Mouse (Mus musculus): ENCODE results near the gene Itgb7. TPM values are rescaled to one million over a fixed set of nuclear protein-coding genes. Genes with fewer than 3 reads are reported as not detected.
"Not testable (repeated sequence)": the region's sequence is repeated elsewhere in the genome, so short reads cannot be mapped to it uniquely, and the experiment has no call there.

Itgb7 gene
- total and polyA plus RNA-seq, 2 experiments, result 1.8 to 2.2 TPM

DNA sequence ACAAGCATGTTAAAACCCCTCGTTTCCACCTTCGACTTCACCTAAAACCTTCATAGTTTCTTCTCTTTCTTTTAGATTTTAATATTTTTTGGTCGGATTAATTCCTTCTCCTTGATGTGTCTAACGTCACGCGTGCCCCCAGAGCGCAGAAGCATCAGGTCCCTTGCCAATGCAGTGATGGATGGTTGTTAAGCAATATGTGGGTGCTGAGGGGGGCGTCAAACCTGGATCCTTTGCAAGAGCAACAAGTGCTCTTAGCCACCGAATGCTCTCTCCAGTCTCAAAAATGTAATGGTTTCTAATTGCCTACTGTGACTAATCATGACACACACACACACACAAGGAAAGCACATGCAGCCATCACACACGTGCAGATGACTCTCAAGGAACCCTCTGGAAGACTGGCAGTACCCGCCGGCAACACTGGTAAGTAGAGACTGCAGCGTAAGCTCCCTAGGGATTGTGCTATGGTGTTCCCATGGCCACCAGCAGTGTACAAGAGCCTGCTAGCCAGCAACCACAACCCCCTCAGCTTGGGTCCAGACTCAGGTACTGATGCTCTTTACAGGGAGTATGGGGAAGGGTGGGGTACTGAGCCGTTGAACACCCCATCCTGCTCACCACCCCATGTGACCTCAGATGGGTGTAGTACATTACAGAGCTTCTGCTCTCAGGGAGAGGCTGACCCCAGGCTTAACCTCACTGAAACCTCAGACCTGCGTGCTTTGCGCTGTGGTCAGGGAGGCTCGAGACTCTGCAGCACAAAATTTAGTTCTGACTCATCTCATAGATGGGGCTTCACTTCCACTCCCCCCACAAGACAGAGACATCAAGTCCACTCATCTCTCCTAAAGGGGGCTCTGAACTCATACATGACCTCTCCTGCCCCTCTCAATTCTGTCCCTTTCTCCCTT is 1.1 kb downstream of the Itgb7 start:
- no peak for DNase-seq (ENCODE audit: extremely low read depth, low read depth, low spot score)
- H3K27ac ChIP-seq (replicated peaks; ENCODE audit: insufficient read depth, low read depth, low read length), result no peak overlapping the region
- TF ChIP-seq POLR2A (IDR thresholded peaks at IDR 0.05; ENCODE audit: extremely low read depth, insufficient read depth, low read length), result no peak
- no peak for TF ChIP-seq CTCF (IDR thresholded peaks at IDR 0.05; ENCODE audit: low read depth, low read length)

DNA sequence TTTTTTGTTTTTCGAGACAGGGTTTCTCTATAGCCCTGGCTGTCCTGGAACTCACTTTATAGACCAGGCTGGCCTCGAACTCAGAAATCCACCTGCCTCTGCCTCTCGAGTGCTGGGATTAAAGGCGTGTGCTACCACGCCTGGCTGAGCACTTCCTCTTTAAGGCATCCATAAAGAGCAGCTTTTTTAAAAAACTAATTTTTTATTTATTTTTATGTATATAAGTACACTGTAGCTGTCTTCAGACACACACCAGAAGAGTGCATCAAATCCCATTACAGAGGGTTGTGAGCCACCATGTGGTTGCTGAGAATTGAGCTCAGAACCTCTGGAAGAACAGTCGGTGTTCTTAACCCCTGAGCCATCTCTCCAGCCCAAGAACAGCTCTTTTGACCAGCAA is 6.1 kb downstream of the Itgb7 start:
- not testable (repeated sequence) for H3K27ac ChIP-seq (replicated peaks; ENCODE audit: insufficient read depth, low read depth, low read length); H3K36me3 ChIP-seq (ENCODE audit: control insufficient read depth, insufficient read depth, low read length); H3K4me1 ChIP-seq (ENCODE audit: control insufficient read depth, insufficient read depth, low read length); H3K4me3 ChIP-seq (ENCODE audit: insufficient read depth, low read depth, low read length); H3K9ac ChIP-seq (ENCODE audit: low read depth, low read length); H3K79me2 ChIP-seq (ENCODE audit: control insufficient read depth, insufficient read depth, low read length); H3K27me3 ChIP-seq (ENCODE audit: control insufficient read depth, insufficient read depth, low read length); DNase-seq (ENCODE audit: extremely low read depth, low read depth, low spot score)
- 78% methylated on average over 6 of the region's 6 CpGs for WGBS

More for the DNA sequence above, 1.1 kb downstream of the Itgb7 start:
- Histone ChIP-seq H3K9ac (ENCODE audit: low read depth, low read length) (no peak overlapping the region), H3K79me2 (ENCODE audit: control insufficient read depth, insufficient read depth, low read length) (no peaks in the 10 kb centered on the region), H3K4me3 (ENCODE audit: insufficient read depth, low read depth, low read length) (no peak overlapping the region), H3K27me3 (ENCODE audit: control insufficient read depth, insufficient read depth, low read length) (no peaks in the 10 kb centered on the region), H3K4me1 (ENCODE audit: control insufficient read depth, insufficient read depth, low read length) (no peaks in the 10 kb centered on the region), H3K36me3 (ENCODE audit: control insufficient read depth, insufficient read depth, low read length) (no peaks in the 10 kb centered on the region)
- WGBS, result 84% methylated on average over 17 of the region's 17 CpGs

DNA sequence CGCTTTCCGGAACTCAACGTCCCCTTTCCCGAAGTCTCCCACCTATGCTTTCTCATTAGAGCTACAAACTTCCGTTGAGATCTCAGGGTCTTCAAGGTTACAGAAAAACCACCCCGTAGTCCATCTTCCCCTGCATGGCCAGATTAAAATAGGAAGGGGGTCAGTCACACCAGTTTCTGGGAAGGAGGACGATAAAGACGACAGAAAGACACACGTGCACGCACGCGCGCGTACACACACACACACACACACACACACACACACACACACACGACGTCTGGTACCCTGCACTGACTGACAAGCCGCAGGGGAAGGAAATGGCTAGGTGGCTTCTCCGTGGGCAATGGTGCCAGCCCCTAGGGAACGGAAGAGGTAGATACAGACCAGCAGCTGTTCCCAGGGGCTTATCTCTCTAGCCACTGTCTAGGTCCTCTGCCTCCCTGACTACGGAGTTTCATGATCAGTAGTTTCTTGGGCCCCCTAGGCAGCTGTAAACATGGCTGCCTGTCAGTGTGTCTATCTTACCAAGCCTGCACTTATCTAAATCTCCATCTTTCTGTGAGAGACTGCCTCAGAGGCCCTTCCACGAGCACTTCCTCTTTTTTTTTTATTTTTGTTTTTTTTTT is 6.6 kb downstream of the Itgb7 start:
- peak overlapping the region; percentile 0; the same call in 1 of the 2 replicates for H3K4me3 ChIP-seq (ENCODE audit: insufficient read depth, low read depth, low read length)
- H3K36me3 ChIP-seq (ENCODE audit: control insufficient read depth, insufficient read depth, low read length), result no peaks in the 10 kb centered on the region
- 0 out of 2 replicates have a peak, but pooled peaks cover 2% of the 10 kb centered on the region for H3K27me3 ChIP-seq (ENCODE audit: control insufficient read depth, insufficient read depth, low read length)
- H3K27ac ChIP-seq (replicated peaks; ENCODE audit: insufficient read depth, low read depth, low read length), result no peak overlapping the region
- H3K9ac ChIP-seq (ENCODE audit: low read depth, low read length), result no peak overlapping the region
- H3K4me1 ChIP-seq (ENCODE audit: control insufficient read depth, insufficient read depth, low read length), result 0 out of 2 replicates have a peak, but pooled peaks cover 2% of the 10 kb centered on the region
- DNase-seq (ENCODE audit: extremely low read depth, low read depth, low spot score), result no peak
- TF ChIP-seq POLR2A (IDR thresholded peaks at IDR 0.05; ENCODE audit: extremely low read depth, insufficient read depth, low read length), result no peak
- TF ChIP-seq CTCF (IDR thresholded peaks at IDR 0.05; ENCODE audit: low read depth, low read length), result no peak
- WGBS, result 31% methylated on average over 21 of the region's 21 CpGs
- no peaks in the 10 kb centered on the region for H3K79me2 ChIP-seq (ENCODE audit: control insufficient read depth, insufficient read depth, low read length)

DNA sequence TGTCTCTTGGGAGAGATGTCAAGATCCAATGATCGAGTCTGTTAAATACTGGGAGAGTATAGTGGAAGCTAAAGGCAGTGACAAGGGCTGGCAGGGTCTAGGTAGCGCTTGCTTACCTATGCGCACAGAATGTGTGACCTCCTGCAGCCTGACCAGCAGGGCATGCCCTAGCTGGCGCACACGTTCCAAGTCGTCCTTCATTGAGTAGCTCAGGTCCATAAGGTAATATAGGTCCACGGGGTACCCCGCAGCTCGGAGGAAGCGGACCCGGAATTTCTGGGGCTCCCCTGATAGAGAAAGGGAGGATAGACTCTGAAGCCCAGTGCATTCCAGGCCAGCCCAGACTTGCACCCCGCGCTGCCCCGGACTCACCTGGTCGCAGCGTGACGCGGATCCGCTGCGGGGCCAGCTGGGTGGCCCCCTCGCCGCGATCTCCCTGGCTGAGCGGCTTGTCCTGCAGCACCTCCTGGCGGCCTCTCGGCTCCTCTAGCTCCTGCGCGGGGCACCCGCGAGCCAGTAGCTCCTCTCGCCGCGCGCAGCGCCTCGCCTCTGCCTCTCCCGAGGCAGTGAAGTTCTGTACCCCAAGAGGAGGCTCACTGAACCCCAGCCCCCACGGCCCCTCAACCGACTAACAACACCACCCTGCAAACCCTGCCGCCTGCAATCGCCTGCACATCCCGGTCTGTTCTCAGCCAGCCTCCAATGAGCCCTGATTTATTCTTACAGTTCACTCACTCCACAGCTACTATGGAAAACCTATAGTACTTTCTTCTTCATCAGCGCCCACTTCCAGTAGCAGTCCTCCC is 7.4 kb downstream of the Itgb7 start:
- 0 out of 2 replicates have a peak, but pooled peaks cover 2% of the 10 kb centered on the region for H3K27me3 ChIP-seq (ENCODE audit: control insufficient read depth, insufficient read depth, low read length)
- H3K4me1 ChIP-seq (ENCODE audit: control insufficient read depth, insufficient read depth, low read length), result 0 out of 2 replicates have a peak, but pooled peaks cover 2% of the 10 kb centered on the region
- peak overlapping the region; percentile 38; the same call in 1 of the 2 replicates for H3K4me3 ChIP-seq (ENCODE audit: insufficient read depth, low read depth, low read length)
- DNase-seq (ENCODE audit: extremely low read depth, low read depth, low spot score), result no peak
- peak overlapping the region; percentile 47 for H3K9ac ChIP-seq (ENCODE audit: low read depth, low read length)
- H3K27ac ChIP-seq (replicated peaks; ENCODE audit: insufficient read depth, low read depth, low read length), result no peak overlapping the region
- no peaks in the 10 kb centered on the region for H3K36me3 ChIP-seq (ENCODE audit: control insufficient read depth, insufficient read depth, low read length)
- no peaks in the 10 kb centered on the region for H3K79me2 ChIP-seq (ENCODE audit: control insufficient read depth, insufficient read depth, low read length)
- TF ChIP-seq POLR2A (IDR thresholded peaks at IDR 0.05; ENCODE audit: extremely low read depth, insufficient read depth, low read length), result no peak
- peak; percentile 81 for TF ChIP-seq CTCF (IDR thresholded peaks at IDR 0.05; ENCODE audit: low read depth, low read length)
- WGBS, result 3% methylated on average over 43 of the region's 43 CpGs

DNA sequence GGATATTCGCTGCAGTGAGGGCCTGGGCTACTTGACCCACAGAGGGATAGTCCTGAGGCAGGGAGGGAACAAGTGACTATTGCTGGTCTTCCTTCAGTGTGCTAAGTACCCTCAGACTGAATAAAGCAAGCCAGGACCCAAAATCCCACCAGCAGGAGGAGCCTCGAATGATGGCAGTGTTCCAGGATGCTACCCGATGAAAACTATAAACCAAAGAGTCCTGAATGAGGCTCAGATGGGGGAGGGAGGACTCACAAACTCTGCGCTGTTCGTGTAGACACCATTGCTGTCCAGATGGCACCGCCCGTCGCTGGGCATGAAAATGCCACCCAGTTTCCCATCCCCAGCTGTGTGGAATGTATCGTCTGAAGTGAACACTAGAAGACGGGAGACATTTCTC is 9.4 kb downstream of the Itgb7 start:
- DNase-seq (ENCODE audit: extremely low read depth, low read depth, low spot score), result no peak
- WGBS, result 69% methylated on average over 10 of the region's 10 CpGs
- Histone ChIP-seq H3K79me2 (ENCODE audit: control insufficient read depth, insufficient read depth, low read length) (no peaks in the 10 kb centered on the region), H3K4me3 (ENCODE audit: insufficient read depth, low read depth, low read length) (no peak overlapping the region), H3K27ac (replicated peaks; ENCODE audit: insufficient read depth, low read depth, low read length) (no peak overlapping the region), H3K9ac (ENCODE audit: low read depth, low read length) (no peak overlapping the region), H3K36me3 (ENCODE audit: control insufficient read depth, insufficient read depth, low read length) (no peaks in the 10 kb centered on the region), H3K27me3 (ENCODE audit: control insufficient read depth, insufficient read depth, low read length) (0 out of 2 replicates have a peak, but pooled peaks cover 2% of the 10 kb centered on the region), H3K4me1 (ENCODE audit: control insufficient read depth, insufficient read depth, low read length) (0 out of 2 replicates have a peak, but pooled peaks cover 2% of the 10 kb centered on the region)
- TF ChIP-seq POLR2A (IDR thresholded peaks at IDR 0.05; ENCODE audit: extremely low read depth, insufficient read depth, low read length), result no peak
- no peak for TF ChIP-seq CTCF (IDR thresholded peaks at IDR 0.05; ENCODE audit: low read depth, low read length)
